Mouse (Mus musculus): ENCODE data around the gene Sdk2. TPM values are rescaled to one million over a fixed set of nuclear protein-coding genes. Genes with fewer than 3 reads are reported as not detected.

The Sdk2 gene
- polyA plus RNA-seq, 1 experiment from 2014 or later, result 2.2 TPM

DNA sequence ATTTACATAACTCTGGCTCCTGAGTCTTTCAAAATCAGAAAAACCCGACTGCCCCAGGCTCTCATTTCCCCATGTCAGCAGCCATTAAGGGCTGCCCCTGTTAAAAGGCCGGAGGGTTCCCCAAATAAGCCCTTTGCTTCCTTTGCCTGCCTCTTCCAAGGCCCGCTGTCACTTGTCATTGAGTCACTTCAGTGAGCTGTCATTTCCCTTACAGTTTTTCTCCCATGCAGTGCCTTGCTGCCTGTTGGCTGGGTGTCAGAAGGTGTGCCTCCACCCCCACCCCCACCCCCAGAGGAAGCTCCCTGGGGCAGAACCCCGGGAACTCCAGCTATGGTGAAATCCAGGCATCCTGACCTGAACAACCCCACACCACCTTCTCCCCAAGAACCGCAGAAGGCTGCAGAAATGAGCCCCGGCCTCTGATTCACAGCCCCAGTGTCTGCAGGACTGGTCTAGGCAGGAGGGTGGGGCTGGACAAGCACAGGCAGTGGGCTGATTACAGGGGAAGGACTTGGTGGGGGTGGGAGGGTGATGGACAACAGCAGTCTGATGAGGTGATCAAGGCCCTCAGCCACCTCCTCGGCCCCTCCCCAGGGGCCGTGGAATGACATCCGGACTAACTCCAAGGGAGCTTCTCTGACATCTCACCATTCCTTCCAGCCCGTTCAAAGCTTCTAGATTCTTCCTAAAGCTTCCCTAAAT lies 300.4 kb downstream of the Sdk2 start:
- Histone ChIP-seq H3K9me3 (ENCODE audit: control insufficient read depth, low read length) (no peaks in the 10 kb centered on the region), H3K4me1 (replicated peaks; ENCODE audit: control insufficient read depth, insufficient read depth, low read length) (peaks cover 11% of the 10 kb centered on the region; the same call in 1 of the 2 replicates), H3K9ac (replicated peaks; ENCODE audit: low read depth, low read length) (no peak overlapping the region), H3K27ac (ENCODE audit: low read length) (no peak overlapping the region), H3K27me3 (replicated peaks; ENCODE audit: control insufficient read depth, insufficient read depth, low read length) (no peaks in the 10 kb centered on the region), H3K4me3 (replicated peaks; ENCODE audit: low read length) (no peak overlapping the region), H3K36me3 (ENCODE audit: control insufficient read depth, insufficient read depth) (no peaks in the 10 kb centered on the region), H3K4me2 (ENCODE audit: low read length) (no peak overlapping the region)
- WGBS, result 65% methylated on average over 10 of the region's 10 CpGs
- no peak for ATAC-seq

DNA sequence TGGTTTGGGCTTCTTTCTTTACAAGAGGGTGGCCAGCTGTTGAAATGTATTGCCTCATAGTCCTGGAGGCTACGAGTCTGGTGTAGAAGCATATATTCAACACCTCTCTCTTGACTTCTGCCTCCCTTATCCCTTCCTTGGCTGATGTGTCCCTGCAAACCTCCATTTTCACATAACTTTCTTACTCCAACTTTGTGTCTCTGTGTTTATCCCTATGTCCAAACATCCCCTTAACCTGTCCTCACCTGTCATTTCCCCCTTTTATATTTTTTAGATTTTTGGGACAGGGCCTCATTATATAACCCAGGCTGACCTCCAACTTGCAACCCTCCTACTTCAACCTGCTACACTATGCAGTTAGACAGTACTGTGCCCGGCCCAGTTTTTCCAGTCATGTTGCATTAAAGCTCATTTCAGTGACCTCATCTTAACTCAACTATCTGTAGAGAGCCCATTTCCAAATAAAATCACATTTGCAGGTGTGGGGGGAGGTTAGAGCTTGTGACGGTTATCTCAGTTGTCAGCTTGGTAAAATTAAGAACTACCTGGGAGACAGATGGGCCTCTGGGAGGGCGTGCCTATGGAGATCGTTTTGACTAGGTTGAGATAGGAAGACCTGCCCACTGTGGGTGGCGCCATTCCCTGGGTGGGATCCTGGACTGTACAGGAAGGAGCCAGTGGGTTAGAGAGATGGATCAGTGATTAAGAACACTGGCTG lies 302.6 kb downstream of the Sdk2 start:
- H3K4me1 ChIP-seq (replicated peaks; ENCODE audit: control insufficient read depth, insufficient read depth, low read length), result peaks cover 8% of the 10 kb centered on the region; the same call in 1 of the 2 replicates
- H3K27ac ChIP-seq (ENCODE audit: low read length), result no peak overlapping the region
- no peaks in the 10 kb centered on the region for H3K9me3 ChIP-seq (ENCODE audit: control insufficient read depth, low read length)
- no peaks in the 10 kb centered on the region for H3K36me3 ChIP-seq (ENCODE audit: control insufficient read depth, insufficient read depth)
- no peaks in the 10 kb centered on the region for H3K27me3 ChIP-seq (replicated peaks; ENCODE audit: control insufficient read depth, insufficient read depth, low read length)
- 91% methylated on average over 6 of the region's 6 CpGs for WGBS
- H3K9ac ChIP-seq (replicated peaks; ENCODE audit: low read depth, low read length), result no peak overlapping the region
- H3K4me2 ChIP-seq (ENCODE audit: low read length), result no peak overlapping the region
- no peak overlapping the region for H3K4me3 ChIP-seq (replicated peaks; ENCODE audit: low read length)
- no peak for ATAC-seq

DNA sequence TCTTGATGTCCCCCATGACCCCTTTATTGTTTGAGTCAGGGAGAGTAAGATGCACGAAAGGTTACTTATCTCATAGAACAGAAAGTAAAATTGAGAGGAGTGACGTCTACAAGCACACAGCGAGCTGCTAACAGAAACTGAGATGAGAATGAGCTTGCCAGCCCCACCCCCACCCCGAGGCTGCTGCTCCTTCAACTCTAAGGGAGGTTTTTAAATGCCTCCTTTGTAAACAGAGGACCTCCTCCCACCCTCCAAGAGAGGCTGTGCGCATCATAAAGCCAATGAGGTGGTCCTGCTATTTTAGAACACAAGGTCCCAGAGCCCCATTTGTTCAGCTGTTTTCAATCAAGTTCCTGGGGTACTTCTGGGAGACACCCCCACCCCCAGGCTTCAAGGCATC lies 303.4 kb downstream of the Sdk2 start:
- Histone ChIP-seq H3K27ac (ENCODE audit: low read length) (no peak overlapping the region), H3K4me2 (ENCODE audit: low read length) (no peak overlapping the region), H3K9ac (replicated peaks; ENCODE audit: low read depth, low read length) (no peak overlapping the region), H3K4me1 (replicated peaks; ENCODE audit: control insufficient read depth, insufficient read depth, low read length) (peaks cover 8% of the 10 kb centered on the region; the same call in 1 of the 2 replicates), H3K4me3 (replicated peaks; ENCODE audit: low read length) (no peak overlapping the region), H3K27me3 (replicated peaks; ENCODE audit: control insufficient read depth, insufficient read depth, low read length) (no peaks in the 10 kb centered on the region), H3K36me3 (ENCODE audit: control insufficient read depth, insufficient read depth) (no peaks in the 10 kb centered on the region), H3K9me3 (ENCODE audit: control insufficient read depth, low read length) (no peaks in the 10 kb centered on the region)
- no peak for ATAC-seq
- WGBS, result 14% methylated on average over 5 of the region's 5 CpGs

GRCm38 (mm10) chr11:113762136-113762797 lies 304.6 kb downstream of the Sdk2 start:
- 87% methylated on average over 8 of the region's 8 CpGs for WGBS
- Histone ChIP-seq H3K4me3 (replicated peaks; ENCODE audit: low read length) (no peak overlapping the region), H3K27me3 (replicated peaks; ENCODE audit: control insufficient read depth, insufficient read depth, low read length) (no peaks in the 10 kb centered on the region), H3K9ac (replicated peaks; ENCODE audit: low read depth, low read length) (no peak overlapping the region), H3K36me3 (ENCODE audit: control insufficient read depth, insufficient read depth) (no peaks in the 10 kb centered on the region), H3K4me1 (replicated peaks; ENCODE audit: control insufficient read depth, insufficient read depth, low read length) (peaks cover 5% of the 10 kb centered on the region; the same call in 1 of the 2 replicates), H3K9me3 (ENCODE audit: control insufficient read depth, low read length) (no peaks in the 10 kb centered on the region), H3K27ac (ENCODE audit: low read length) (no peak overlapping the region), H3K4me2 (ENCODE audit: low read length) (no peak overlapping the region)
- no peak for ATAC-seq

DNA sequence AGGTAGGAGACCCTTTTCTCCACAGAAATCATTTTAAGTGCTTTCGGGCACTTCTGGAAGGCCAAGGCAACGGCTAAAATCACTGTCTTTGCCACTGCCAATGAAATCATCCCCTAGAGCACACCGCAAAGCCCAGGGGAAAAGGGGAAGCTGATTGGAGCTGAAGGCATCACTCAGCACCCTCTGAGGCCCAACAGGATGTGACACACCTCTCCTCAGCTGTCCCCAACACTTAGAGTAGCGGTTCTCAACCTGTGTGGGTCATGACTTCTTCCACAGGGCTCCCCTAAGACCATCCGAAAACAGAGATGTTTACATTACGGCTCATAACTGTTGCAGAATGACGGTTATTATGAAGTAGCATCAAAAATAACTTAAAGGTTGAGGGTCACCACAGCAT lies 305.2 kb downstream of the Sdk2 start:
- H3K4me2 ChIP-seq (ENCODE audit: low read length), result no peak overlapping the region
- H3K9ac ChIP-seq (replicated peaks; ENCODE audit: low read depth, low read length), result no peak overlapping the region
- ATAC-seq, result no peak
- no peaks in the 10 kb centered on the region for H3K27me3 ChIP-seq (replicated peaks; ENCODE audit: control insufficient read depth, insufficient read depth, low read length)
- no peaks in the 10 kb centered on the region for H3K36me3 ChIP-seq (ENCODE audit: control insufficient read depth, insufficient read depth)
- H3K4me3 ChIP-seq (replicated peaks; ENCODE audit: low read length), result no peak overlapping the region
- H3K27ac ChIP-seq (ENCODE audit: low read length), result no peak overlapping the region
- peaks cover 5% of the 10 kb centered on the region; the same call in 1 of the 2 replicates for H3K4me1 ChIP-seq (replicated peaks; ENCODE audit: control insufficient read depth, insufficient read depth, low read length)
- no peaks in the 10 kb centered on the region for H3K9me3 ChIP-seq (ENCODE audit: control insufficient read depth, low read length)
- WGBS, result 98% methylated on average over 7 of the region's 7 CpGs

- 81% methylated on average over 7 of the region's 7 CpGs for WGBS
- no peak overlapping the region for H3K27ac ChIP-seq (ENCODE audit: low read length)
- H3K27me3 ChIP-seq (replicated peaks; ENCODE audit: control insufficient read depth, insufficient read depth, low read length), result no peaks in the 10 kb centered on the region
- no peak overlapping the region for H3K9ac ChIP-seq (replicated peaks; ENCODE audit: low read depth, low read length)
- H3K4me3 ChIP-seq (replicated peaks; ENCODE audit: low read length), result no peak overlapping the region
- no peaks in the 10 kb centered on the region for H3K36me3 ChIP-seq (ENCODE audit: control insufficient read depth, insufficient read depth)
- no peak for ATAC-seq
- no peaks in the 10 kb centered on the region for H3K9me3 ChIP-seq (ENCODE audit: control insufficient read depth, low read length)
- no peaks in the 10 kb centered on the region for H3K4me1 ChIP-seq (replicated peaks; ENCODE audit: control insufficient read depth, insufficient read depth, low read length)
- H3K4me2 ChIP-seq (ENCODE audit: low read length), result no peak overlapping the region
Measured at GRCm38 (mm10) chr11:113760476-113760875, 306.4 kb downstream of the Sdk2 start.

GRCm38 (mm10) chr11:113758851-113759250 lies 308.0 kb downstream of the Sdk2 start:
- Histone ChIP-seq H3K4me2 (ENCODE audit: low read length) (no peak overlapping the region), H3K27me3 (replicated peaks; ENCODE audit: control insufficient read depth, insufficient read depth, low read length) (no peaks in the 10 kb centered on the region), H3K36me3 (ENCODE audit: control insufficient read depth, insufficient read depth) (no peaks in the 10 kb centered on the region), H3K9me3 (ENCODE audit: control insufficient read depth, low read length) (no peaks in the 10 kb centered on the region), H3K9ac (replicated peaks; ENCODE audit: low read depth, low read length) (no peak overlapping the region), H3K27ac (ENCODE audit: low read length) (no peak overlapping the region), H3K4me3 (replicated peaks; ENCODE audit: low read length) (no peak overlapping the region), H3K4me1 (replicated peaks; ENCODE audit: control insufficient read depth, insufficient read depth, low read length) (no peaks in the 10 kb centered on the region)
- ATAC-seq, result no peak
- 93% methylated on average over 5 of the region's 5 CpGs for WGBS

GRCm38 (mm10) chr11:113756578-113756977 lies 310.3 kb downstream of the Sdk2 start:
- Histone ChIP-seq H3K4me3 (replicated peaks; ENCODE audit: low read length) (no peak overlapping the region), H3K36me3 (ENCODE audit: control insufficient read depth, insufficient read depth) (no peaks in the 10 kb centered on the region), H3K4me2 (ENCODE audit: low read length) (no peak overlapping the region), H3K27ac (ENCODE audit: low read length) (no peak overlapping the region), H3K9me3 (ENCODE audit: control insufficient read depth, low read length) (no peaks in the 10 kb centered on the region), H3K4me1 (replicated peaks; ENCODE audit: control insufficient read depth, insufficient read depth, low read length) (peaks cover 6% of the 10 kb centered on the region), H3K9ac (replicated peaks; ENCODE audit: low read depth, low read length) (no peak overlapping the region), H3K27me3 (replicated peaks; ENCODE audit: control insufficient read depth, insufficient read depth, low read length) (no peaks in the 10 kb centered on the region)
- no peak for ATAC-seq
- WGBS, result 94% methylated on average over 12 of the region's 12 CpGs

DNA sequence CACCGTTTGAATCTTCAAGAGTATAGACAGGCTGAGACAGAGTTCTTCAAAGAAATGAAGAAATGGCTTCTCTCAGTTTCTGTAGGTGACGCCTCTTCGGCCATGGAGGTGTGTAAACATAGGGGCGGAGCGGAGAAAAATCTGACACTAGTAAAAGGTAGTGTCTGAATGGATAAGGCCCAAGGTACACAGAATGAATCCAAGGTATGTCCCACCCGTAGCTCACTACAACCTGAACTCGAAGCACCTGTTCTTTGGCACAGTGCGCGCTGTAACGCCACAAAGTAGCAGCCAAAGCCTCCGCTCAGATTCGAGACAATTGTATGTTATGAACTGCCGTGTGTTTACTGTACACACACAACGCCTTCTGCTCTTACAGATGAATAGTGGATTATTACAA lies 311.0 kb downstream of the Sdk2 start:
- H3K27me3 ChIP-seq (replicated peaks; ENCODE audit: control insufficient read depth, insufficient read depth, low read length), result no peaks in the 10 kb centered on the region
- no peaks in the 10 kb centered on the region for H3K36me3 ChIP-seq (ENCODE audit: control insufficient read depth, insufficient read depth)
- peaks cover 6% of the 10 kb centered on the region for H3K4me1 ChIP-seq (replicated peaks; ENCODE audit: control insufficient read depth, insufficient read depth, low read length)
- WGBS, result 92% methylated on average over 14 of the region's 14 CpGs
- H3K4me2 ChIP-seq (ENCODE audit: low read length), result no peak overlapping the region
- no peak overlapping the region for H3K27ac ChIP-seq (ENCODE audit: low read length)
- H3K9me3 ChIP-seq (ENCODE audit: control insufficient read depth, low read length), result no peaks in the 10 kb centered on the region
- no peak overlapping the region for H3K4me3 ChIP-seq (replicated peaks; ENCODE audit: low read length)
- no peak for ATAC-seq
- H3K9ac ChIP-seq (replicated peaks; ENCODE audit: low read depth, low read length), result no peak overlapping the region
